Mouse (Mus musculus) induced T-regulatory cell, adult 2 months (primary cell): ENCODE results near the gene Grip2.

Experiments
- DNase-seq: peaks from one replicate; pipeline ENCODE4 v3.0.0-alpha.2; 2012; ENCODE audit warnings: low read depth

Gene Grip2

GRCm38 (mm10) chr6:91795640-91796039 lies 31.4 kb downstream of the Grip2 start:
- DNase-seq = no peak

- no peak for DNase-seq
Observed at GRCm38 (mm10) chr6:91788311-91788798, 38.7 kb downstream of the Grip2 start.

- no peak for DNase-seq
Observed at GRCm38 (mm10) chr6:91785018-91785417, 42.0 kb downstream of the Grip2 start.

GRCm38 (mm10) chr6:91779206-91779605 lies 47.8 kb downstream of the Grip2 start:
- DNase-seq = no peak

- peak; percentile 49 for DNase-seq
Observed at GRCm38 (mm10) chr6:91776543-91776942, 50.5 kb downstream of the Grip2 start.

GRCm38 (mm10) chr6:91773951-91774350 lies 53.1 kb downstream of the Grip2 start:
- no peak for DNase-seq

- DNase-seq = no peak
Observed at GRCm38 (mm10) chr6:91767550-91767949, 59.5 kb downstream of the Grip2 start.

- DNase-seq = no peak
Observed at GRCm38 (mm10) chr6:91762051-91762742, 64.9 kb downstream of the Grip2 start.

- no peak for DNase-seq
Observed at GRCm38 (mm10) chr6:91754845-91755244, 72.2 kb downstream of the Grip2 start.

GRCm38 (mm10) chr6:91754098-91754497 lies 73.0 kb downstream of the Grip2 start:
- DNase-seq = no peak

- no peak for DNase-seq
Observed at GRCm38 (mm10) chr6:91752884-91753283, 74.2 kb downstream of the Grip2 start.

GRCm38 (mm10) chr6:91750976-91751375 lies 76.1 kb downstream of the Grip2 start:
- peak; percentile 14 for DNase-seq

GRCm38 (mm10) chr6:91746776-91747175 lies 80.3 kb downstream of the Grip2 start:
- DNase-seq = no peak

- DNase-seq = no peak
Observed at GRCm38 (mm10) chr6:91745947-91746582, 81.0 kb downstream of the Grip2 start.

GRCm38 (mm10) chr6:91745246-91745645 lies 81.8 kb downstream of the Grip2 start:
- DNase-seq = no peak

GRCm38 (mm10) chr6:91743886-91744285 lies 83.2 kb downstream of the Grip2 start:
- no peak for DNase-seq

- DNase-seq = no peak
Observed at GRCm38 (mm10) chr6:91742995-91743394, 84.1 kb downstream of the Grip2 start.

- DNase-seq = no peak
Observed at GRCm38 (mm10) chr6:91742466-91742865, 84.6 kb downstream of the Grip2 start.

GRCm38 (mm10) chr6:91741046-91741445 lies 86.0 kb downstream of the Grip2 start:
- peak; percentile 66 for DNase-seq

- DNase-seq = no peak
Observed at GRCm38 (mm10) chr6:91738058-91738457, 89.0 kb downstream of the Grip2 start.

- DNase-seq = no peak
Observed at GRCm38 (mm10) chr6:91737451-91737850, 89.6 kb downstream of the Grip2 start.

- no peak for DNase-seq
Observed at GRCm38 (mm10) chr6:91736471-91736870, 90.6 kb downstream of the Grip2 start.

- no peak for DNase-seq
Observed at GRCm38 (mm10) chr6:91732138-91732537, 94.9 kb downstream of the Grip2 start.
